Mouse (Mus musculus) limb, embryonic 10.5 days (tissue): ENCODE data around the gene Timm8a1. TPM values are rescaled to one million over a fixed set of nuclear protein-coding genes. Genes with fewer than 3 reads are reported as not detected.

Source experiments
- DNase-seq: peaks from one replicate; pipeline ENCODE4 v3.0.0-alpha.2; 2017; ENCODE audit warnings: low spot score
- H3K27ac ChIP-seq: fragments of 300-500 bp; sonication (generic); 2 replicates; pipeline ENCODE4 v1.5.1; 2016; ENCODE audit warnings: mild to moderate bottlenecking
- H3K27me3 ChIP-seq: fragments of 300-500 bp; sonication (generic); 2 replicates; pipeline ENCODE4 v1.6.1; 2016; ENCODE audit warnings: low read depth, mild to moderate bottlenecking; ENCODE audit not compliant: poor library complexity, severe bottlenecking
- H3K36me3 ChIP-seq: fragments of 300-500 bp; sonication (generic); 2 replicates; pipeline ENCODE4 v1.6.1; 2016; ENCODE audit warnings: mild to moderate bottlenecking, moderate library complexity
- H3K4me1 ChIP-seq: fragments of 300-500 bp; sonication (generic); 2 replicates; pipeline ENCODE4 v1.6.1; 2016
- H3K4me3 ChIP-seq: fragments of 300-500 bp; sonication (generic); 2 replicates; pipeline ENCODE4 v1.5.1; 2016; ENCODE audit warnings: mild to moderate bottlenecking, moderate library complexity
- H3K9me3 ChIP-seq: fragments of 300-500 bp; sonication (generic); replicated peaks from 2 replicates; pipeline ENCODE4 v1.6.1; 2016; ENCODE audit warnings: mild to moderate bottlenecking
- WGBS: fragments of 180-500 bp; shearing (Covaris S2); methylation state at CpG from one replicate; pipeline ENCODE4 v1.1.7; 2016; 5-methylcytosine and 5-hydroxymethylcytosine counted together
- polyA plus RNA-seq: library from polyadenylated mRNA; unstranded; fragments of >200 nt; fragmentation: Nextera tagmentation; extraction: Ambion mirVana; gene quantifications from 2 replicates; pipeline ENCODE4 v1.2.1, GENCODE M21; 2016

Gene Timm8a1
- polyA plus RNA-seq = 90.7 and 117 TPM in 2 replicates

DNA sequence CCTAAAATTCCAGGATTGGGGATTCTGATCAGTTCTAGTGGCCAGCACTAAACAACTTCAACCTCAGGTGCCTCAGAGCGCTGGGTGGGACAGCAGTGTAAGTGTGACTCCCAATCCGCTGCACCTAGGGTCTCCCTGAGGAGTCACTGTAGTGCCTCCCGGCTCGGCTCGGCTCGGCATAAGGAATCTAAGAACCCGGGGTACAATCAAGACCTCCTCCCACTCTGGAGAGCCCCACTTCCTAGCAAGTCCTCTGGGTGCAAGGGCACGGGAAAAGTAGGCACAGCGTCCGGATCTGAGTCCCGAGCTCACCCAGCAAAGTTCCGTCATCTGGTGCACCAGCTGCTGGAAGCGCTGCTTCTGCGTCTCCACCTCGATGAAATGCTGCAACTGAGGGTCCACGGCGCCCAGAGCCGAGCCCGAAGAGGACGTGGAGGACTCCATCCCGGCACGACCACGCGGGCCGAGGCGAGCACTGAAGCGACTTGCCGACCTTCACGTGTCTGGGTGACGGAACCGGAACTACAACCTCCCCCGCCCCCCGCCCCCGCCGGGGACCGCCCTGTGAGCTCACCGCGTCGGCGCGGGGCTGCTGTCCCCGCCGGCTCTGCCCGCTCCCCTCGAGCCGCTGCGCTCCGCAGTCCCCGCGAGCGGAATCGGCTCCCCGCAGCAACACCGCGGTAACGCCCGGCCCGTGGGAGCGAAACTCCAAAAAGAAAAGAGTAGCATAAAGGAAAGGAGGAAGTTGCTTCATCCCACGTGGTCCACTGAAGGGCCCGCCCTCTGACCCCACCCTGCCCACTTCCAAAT, at the start of gene Timm8a1:
Gene Timm8a1 (minus strand): TSS at position 721 of the 810 bp plus-strand sequence.
- Histone ChIP-seq H3K27me3 (peaks cover 26% of the 10 kb centered on the region), H3K4me3 (peak within 1 kb of the TSS; percentile 63), H3K4me1 (no peaks in the 10 kb centered on the region), H3K36me3 (0 out of 2 replicates have a peak, but pooled peaks cover 11% of the 10 kb centered on the region), H3K9me3 (no peaks in the 10 kb centered on the region), H3K27ac (peak within 1 kb of the TSS; percentile 91)
- peak; percentile 76 for DNase-seq
- 14% methylated on average over 55 of the region's 61 CpGs for WGBS

DNA sequence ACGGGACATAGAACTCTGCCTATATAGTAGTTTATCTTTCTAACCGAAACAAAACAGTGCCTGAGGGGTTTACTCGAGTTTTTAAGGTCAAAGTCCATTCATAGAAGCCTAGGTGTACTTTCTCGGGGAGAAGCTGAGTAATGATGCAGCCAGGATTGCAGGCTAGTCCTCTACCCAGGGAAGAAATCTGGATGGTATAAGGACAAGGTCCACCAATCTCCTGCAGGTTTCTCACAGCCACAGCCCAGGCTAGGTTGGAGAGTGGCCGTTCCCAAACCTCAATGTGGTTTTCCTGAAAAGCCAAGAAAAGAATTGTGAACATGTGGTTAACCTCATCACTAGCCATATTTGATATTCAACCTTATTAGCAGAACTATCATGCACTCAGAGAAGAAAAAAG, 48.2 kb upstream of the Timm8a1 start:
- peaks cover 54% of the 10 kb centered on the region for H3K27me3 ChIP-seq
- WGBS = 65% methylated on average over 5 of the region's 5 CpGs
- H3K9me3 ChIP-seq = no peaks in the 10 kb centered on the region
- H3K4me1 ChIP-seq = no peaks in the 10 kb centered on the region
- no peak overlapping the region for H3K27ac ChIP-seq
- H3K36me3 ChIP-seq = peaks cover 24% of the 10 kb centered on the region
- no peak overlapping the region for H3K4me3 ChIP-seq
- DNase-seq = no peak

DNA sequence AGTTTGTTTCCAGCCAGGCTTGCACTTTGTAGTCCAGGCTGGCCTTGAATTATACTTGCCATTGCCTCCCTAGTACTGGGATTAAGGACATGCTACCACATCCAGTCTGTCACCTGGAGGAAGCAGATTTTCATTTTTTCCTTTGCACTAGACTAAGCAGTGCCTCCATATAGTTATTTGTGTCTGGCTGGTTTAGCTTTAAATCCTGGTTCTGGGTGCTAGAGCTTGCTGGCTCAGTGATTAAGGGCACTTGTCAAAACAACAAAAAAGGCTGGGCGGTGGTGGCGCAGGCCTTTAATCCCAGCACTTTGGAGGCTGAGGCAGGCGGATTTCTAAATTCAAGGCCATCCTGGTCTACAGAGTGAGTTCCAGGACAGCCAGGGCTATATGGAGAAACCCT, 47.3 kb upstream of the Timm8a1 start:
- WGBS = 87% methylated on average over 3 of the region's 3 CpGs
- H3K27ac ChIP-seq = no peak overlapping the region
- no peak for DNase-seq

DNA sequence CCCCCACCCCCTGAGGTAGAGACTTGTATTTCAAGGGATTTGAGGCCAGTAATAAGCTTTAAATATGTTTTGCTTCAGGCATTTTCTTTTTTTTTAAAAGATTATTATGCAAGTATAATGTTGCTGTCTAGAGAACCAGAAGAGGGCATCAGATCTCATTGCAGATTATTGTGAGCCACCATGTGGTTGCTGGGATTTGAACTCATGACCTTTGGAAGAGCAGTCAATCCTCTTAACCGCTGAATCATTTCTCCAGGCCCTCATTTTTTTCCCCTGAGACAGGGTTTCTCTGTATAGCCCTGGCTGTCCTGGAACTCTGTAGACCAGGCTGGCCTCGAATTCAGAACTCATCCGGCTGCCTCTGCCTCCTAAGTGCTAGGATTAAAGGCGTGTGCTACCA, 46.6 kb upstream of the Timm8a1 start:
- no peak for DNase-seq
- WGBS = 89% methylated on average over 4 of the region's 4 CpGs
- peaks cover 67% of the 10 kb centered on the region for H3K27me3 ChIP-seq
- peaks cover 24% of the 10 kb centered on the region for H3K36me3 ChIP-seq
- H3K27ac ChIP-seq = no peak overlapping the region
- no peaks in the 10 kb centered on the region for H3K4me1 ChIP-seq
- H3K9me3 ChIP-seq = no peaks in the 10 kb centered on the region
- H3K4me3 ChIP-seq = no peak overlapping the region

More for the DNA sequence above, 47.3 kb upstream of the Timm8a1 start:
- no peaks in the 10 kb centered on the region for H3K9me3 ChIP-seq
- peaks cover 24% of the 10 kb centered on the region for H3K36me3 ChIP-seq
- peaks cover 61% of the 10 kb centered on the region for H3K27me3 ChIP-seq
- no peak overlapping the region for H3K4me3 ChIP-seq
- no peaks in the 10 kb centered on the region for H3K4me1 ChIP-seq

DNA sequence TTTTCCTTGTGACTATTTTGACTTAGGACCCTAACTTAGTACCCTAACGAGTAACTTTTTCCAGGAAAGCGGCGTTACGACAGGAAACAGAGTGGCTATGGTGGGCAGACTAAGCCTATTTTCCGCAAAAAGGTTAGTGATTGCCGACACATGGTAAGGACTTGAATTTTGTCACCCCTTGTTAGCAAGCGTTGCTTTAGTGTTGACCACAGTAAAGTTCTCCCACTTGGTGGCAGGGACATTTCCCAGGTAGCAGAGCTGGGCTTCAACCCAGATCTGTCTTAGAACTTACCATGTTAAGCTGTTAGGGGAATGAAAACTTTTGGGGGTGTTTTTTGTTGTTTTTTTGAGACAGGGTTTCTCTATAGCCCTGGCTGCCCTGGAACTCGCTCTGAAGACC, 44.8 kb upstream of the Timm8a1 start:
- Histone ChIP-seq H3K9me3 (no peaks in the 10 kb centered on the region), H3K36me3 (peaks cover 24% of the 10 kb centered on the region), H3K4me1 (no peaks in the 10 kb centered on the region), H3K27ac (peak overlapping the region; percentile 87), H3K4me3 (peak overlapping the region; percentile 58), H3K27me3 (peaks cover 75% of the 10 kb centered on the region)
- 25% methylated on average over 8 of the region's 8 CpGs for WGBS
- no peak for DNase-seq

DNA sequence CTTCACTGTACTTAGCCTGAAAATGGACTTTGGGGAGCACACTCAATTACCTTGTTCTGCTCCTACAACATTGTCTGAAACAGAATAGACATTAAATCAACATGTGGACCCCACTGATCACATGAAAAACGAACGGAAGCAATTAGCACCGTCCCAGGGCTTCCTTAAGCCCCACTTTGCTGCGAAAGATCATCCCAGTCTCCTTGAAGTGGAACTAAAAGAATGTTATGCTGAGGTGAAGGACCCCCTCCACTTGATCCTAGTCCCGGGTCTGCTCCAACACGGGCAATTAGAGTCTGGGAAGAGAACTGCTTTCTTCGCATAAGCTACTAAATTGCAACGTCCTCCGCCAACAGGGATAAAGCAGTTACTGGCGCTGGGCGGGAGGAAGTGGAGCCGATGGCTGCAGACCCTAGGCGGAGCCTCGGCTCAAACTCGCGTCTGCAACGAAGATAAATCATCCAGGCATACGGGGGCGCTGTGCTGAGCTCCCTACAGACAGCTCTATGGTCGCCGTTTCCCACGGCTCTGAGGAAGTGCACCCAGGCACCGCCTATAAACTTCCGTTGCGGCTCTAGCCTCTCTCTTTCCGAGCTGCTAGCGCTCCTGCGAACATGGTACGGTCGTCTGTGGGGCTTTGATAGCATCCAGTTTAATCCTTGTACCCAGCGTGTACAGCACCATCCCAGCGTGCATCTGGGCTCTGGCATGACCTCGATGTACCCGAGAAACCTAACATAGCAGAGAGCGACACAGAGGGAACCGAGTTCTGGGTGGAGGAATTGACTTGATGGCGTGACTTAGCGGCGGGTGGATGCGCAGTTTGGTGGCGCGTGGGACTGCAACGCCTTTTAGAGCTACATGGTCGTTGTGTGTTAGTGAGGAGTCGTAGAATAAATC, 43.7 kb upstream of the Timm8a1 start, which contains the start of gene Rpl36a:
Gene Rpl36a (plus strand): TSS at position 552 of the 900 bp plus-strand sequence.
- WGBS = 15% methylated on average over 45 of the region's 45 CpGs
- no peaks in the 10 kb centered on the region for H3K4me1 ChIP-seq
- H3K27me3 ChIP-seq = peaks cover 74% of the 10 kb centered on the region
- no peaks in the 10 kb centered on the region for H3K9me3 ChIP-seq
- H3K27ac ChIP-seq = peak within 1 kb of the TSS; percentile 87
- peak within 1 kb of the TSS; percentile 58 for H3K4me3 ChIP-seq
- peaks cover 21% of the 10 kb centered on the region for H3K36me3 ChIP-seq
- peak; percentile 87 for DNase-seq

DNA sequence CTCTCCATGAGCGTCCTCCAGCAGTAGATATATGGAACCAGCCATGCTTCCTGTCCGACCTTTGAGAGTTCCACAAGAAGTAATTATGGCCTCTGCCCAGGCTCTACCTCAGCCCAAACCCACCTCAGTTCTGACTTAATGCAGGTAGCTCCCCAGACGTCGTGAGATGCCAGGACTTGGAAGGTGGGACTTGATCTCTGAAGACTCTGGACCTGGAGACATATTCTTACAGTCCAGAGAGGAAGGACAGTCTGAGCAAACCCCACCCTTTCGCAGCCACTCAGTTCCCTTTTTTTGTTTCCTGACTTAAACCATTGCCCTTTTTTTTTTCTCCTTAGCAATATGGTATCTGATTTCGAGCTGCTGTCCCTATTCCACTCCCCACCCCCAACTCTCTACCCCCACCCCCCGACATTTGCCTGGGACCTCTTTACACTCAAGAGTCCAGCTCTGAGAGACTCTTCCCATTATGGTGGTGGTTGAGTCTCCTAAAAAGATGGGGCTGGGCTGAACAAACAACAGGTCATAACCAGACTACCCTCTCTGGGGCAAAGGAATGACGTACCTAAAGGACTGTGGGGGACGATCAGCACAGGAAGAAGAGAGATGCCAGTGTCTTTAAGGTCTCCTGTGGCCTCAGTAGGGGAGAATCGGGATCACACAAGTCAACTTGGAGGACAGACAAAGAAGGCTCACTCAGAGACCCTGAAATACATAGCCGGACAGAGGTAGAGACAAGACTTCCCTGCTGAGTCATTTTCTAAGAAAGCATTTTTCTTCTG, 41.4 kb upstream of the Timm8a1 start, which contains the start of gene Btk:
Gene Btk (minus strand): TSS at position 683 of the 782 bp plus-strand sequence.
- Histone ChIP-seq H3K4me1 (no peaks in the 10 kb centered on the region), H3K36me3 (peaks cover 10% of the 10 kb centered on the region), H3K27ac (no peak within 1 kb of the TSS), H3K9me3 (no peaks in the 10 kb centered on the region), H3K4me3 (no peak within 1 kb of the TSS), H3K27me3 (peaks cover 58% of the 10 kb centered on the region)
- no peak for DNase-seq
- WGBS = 90% methylated on average over 11 of the region's 11 CpGs

DNA sequence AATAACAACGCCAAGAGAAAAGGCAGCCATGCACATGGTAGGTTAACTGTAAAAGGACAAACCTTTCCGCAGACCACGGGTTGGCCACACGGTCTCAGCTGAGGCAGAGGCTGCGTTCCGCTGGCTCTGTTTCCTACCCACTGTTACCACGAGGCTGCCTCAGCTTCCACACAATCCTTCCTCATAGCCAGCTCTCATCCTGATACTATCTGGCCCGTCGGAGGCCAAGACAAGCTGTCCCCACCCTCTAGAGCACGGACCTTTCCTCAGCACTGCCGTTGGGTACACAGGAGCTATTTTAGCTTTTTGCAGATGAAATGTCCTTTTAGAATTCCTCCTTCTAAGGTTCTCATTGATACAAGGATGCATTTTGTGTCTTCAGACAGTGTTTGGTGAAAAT, 40.6 kb upstream of the Timm8a1 start:
- no peak for DNase-seq
- Histone ChIP-seq H3K4me1 (no peaks in the 10 kb centered on the region), H3K27me3 (peaks cover 58% of the 10 kb centered on the region), H3K36me3 (peaks cover 3% of the 10 kb centered on the region), H3K9me3 (no peaks in the 10 kb centered on the region), H3K27ac (no peak overlapping the region), H3K4me3 (no peak overlapping the region)
- 90% methylated on average over 11 of the region's 11 CpGs for WGBS

DNA sequence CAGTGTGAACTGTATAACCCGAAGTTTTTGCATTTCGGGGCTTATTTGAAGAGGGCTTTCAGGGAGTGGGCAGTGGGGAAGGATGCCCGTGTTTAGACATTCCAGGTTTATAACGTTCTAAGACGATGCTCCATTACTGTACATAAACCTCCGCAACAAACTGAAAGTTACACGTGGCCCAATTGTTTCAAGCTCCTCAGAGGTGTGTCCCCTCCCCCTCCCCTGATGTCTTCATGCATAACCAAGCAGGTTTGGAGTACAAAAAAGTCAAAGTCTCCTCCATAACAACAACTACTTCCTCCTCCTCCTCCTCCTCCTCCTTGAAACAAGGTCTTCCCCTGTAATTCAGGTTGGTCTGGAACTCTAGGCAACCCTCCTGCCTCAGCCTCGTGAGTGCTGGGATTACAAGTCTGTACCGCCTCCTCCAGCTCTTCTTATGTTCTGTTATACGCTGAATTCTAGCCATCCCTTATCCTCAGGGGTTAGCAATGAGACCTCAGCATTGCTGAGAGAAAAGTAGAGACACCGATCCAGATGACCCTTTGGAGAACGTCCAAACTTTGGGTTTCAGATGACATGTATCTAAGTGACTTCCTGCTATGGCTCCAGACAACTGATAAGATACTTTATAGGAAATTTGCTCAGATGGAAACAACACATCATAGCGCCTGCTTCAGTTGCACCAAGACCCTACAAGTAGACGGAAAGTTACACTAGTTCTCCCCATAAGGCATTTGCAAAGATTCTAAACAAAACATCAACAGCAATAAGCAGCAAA, 39.1 kb upstream of the Timm8a1 start:
- Histone ChIP-seq H3K4me3 (no peak overlapping the region), H3K9me3 (no peaks in the 10 kb centered on the region), H3K27ac (no peak overlapping the region), H3K27me3 (peaks cover 48% of the 10 kb centered on the region), H3K36me3 (no peaks in the 10 kb centered on the region), H3K4me1 (no peaks in the 10 kb centered on the region)
- 87% methylated on average over 14 of the region's 14 CpGs for WGBS
- no peak for DNase-seq

DNA sequence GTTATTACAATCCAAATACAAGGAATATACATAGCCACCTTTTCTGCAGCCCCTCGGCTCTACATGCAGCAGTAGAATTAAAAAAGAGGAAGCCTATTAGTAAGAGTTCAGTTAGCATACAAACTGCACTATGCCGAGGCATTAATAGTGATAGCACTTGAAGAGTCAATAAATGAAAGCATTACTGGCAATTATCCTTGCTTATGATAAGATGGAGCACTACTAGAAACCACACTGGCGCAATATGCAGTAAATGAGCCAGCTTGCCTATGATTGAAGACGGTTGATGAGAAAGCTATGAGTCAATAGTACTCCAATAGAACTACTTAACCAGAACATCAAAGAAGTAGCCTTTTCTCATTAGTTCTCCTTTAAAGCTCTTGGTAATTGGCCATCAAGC, 36.2 kb upstream of the Timm8a1 start:
- Histone ChIP-seq H3K4me3 (no peak overlapping the region), H3K4me1 (no peaks in the 10 kb centered on the region), H3K9me3 (no peaks in the 10 kb centered on the region), H3K27me3 (peaks cover 28% of the 10 kb centered on the region), H3K36me3 (no peaks in the 10 kb centered on the region), H3K27ac (no peak overlapping the region)
- WGBS = 86% methylated on average over 4 of the region's 4 CpGs
- DNase-seq = no peak

DNA sequence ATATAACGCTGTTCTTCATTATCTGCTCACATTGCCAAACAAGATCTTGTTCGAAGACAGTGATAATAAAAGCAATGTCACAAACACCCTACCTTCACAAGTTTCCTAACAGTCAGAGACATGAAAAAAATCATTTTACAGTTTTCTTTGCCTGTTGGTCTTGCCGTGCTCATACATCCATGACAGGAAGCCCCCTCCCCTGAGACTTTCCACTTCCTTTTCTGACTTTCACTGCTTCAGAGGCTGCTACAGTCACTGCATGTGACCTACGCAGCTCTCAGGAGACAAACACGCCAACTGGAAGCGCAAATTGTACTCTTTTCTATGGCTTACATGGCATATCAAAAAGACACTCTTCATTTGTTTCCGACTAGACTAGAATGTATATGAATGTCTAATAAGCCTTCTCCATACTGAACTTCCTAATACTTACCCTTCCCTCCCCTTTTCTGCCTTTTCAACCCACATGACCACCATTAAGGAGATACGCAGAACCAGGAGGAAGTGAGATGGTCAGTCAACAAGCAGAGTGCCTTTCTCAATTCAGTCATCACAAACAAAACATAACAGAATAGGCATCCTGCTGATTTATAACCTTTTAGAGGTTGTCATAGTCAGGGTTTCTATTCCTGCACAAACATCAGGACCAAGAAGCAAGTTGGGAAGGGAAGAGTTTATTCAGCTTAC, 25.0 kb upstream of the Timm8a1 start:
- DNase-seq = no peak
- Histone ChIP-seq H3K4me3 (no peak overlapping the region), H3K4me1 (no peaks in the 10 kb centered on the region), H3K36me3 (no peaks in the 10 kb centered on the region), H3K27me3 (peaks cover 54% of the 10 kb centered on the region), H3K27ac (no peak overlapping the region), H3K9me3 (no peaks in the 10 kb centered on the region)
- 89% methylated on average over 8 of the region's 8 CpGs for WGBS
